Mouse (Mus musculus) left cerebral cortex, adult 8-10 months (tissue): ENCODE data around the gene Shisa3. TPM values are rescaled to one million over a fixed set of nuclear protein-coding genes. Genes with fewer than 3 reads are reported as not detected.

Experiments used
- microRNA-seq, 2 experiments: library from miRNA; unstranded; fragments of <30 nt; microRNA quantifications; one replicate each; pipeline ENCODE4 v1.2.0; 2022
- total RNA-seq, 4 experiments: library from RNA; stranded (reverse); gene quantifications; 2 replicates each; pipeline ENCODE4 v1.2.4; 2022

Gene Shisa3
- total RNA-seq, 4 experiments from 2014 or later: 0.78 to 0.95 (median 0.85) TPM

Small RNA genes lying within 50 kb of the gene (microRNA-seq; reads per million reads assigned to microRNA genes)
- 0 reads per million in 2 experiments for gene Gm23617

Other genes with a start within 250 kb of the Shisa3 start
- gene Bend4, start 179.6 kb upstream of the Shisa3 start, total RNA-seq: 1 to 10 TPM; 6.3 to 7.2 (median 7.0) TPM
- 100 to 1,000 TPM; 173 to 214 (median 183) TPM for gene Atp8a1, start 239.6 kb downstream of the Shisa3 start, total RNA-seq